Mouse (Mus musculus) G1E (cell line): Measurements from ENCODE around the gene Tnfrsf13c. TPM values are rescaled to one million over a fixed set of nuclear protein-coding genes. Genes with fewer than 3 reads are reported as not detected.

Experiments
- ATAC-seq: 2 replicates; pipeline ENCODE4 v1.8.0; 2016; ENCODE audit warnings: mild to moderate bottlenecking; ENCODE audit not compliant: insufficient number of reproducible peaks, poor library complexity, low FRiP score, severe bottlenecking; ENCODE audit errors: extremely low read depth
- DNase-seq: peaks from one replicate; pipeline ENCODE4 v3.0.0; 2012; ENCODE audit warnings: low spot score
- H3K27me3 ChIP-seq: 2 replicates; pipeline ENCODE4 v1.6.1; 2012; ENCODE audit warnings: mild to moderate bottlenecking, low read length, inconsistent platforms; ENCODE audit not compliant: insufficient read depth
- H3K36me3 ChIP-seq: replicated peaks from 2 replicates; pipeline ENCODE3; 2012; ENCODE audit warnings: mild to moderate bottlenecking, inconsistent platforms
- H3K4me1 ChIP-seq: 2 replicates; pipeline ENCODE4 v1.6.1; 2012; ENCODE audit warnings: low read depth, low read length, inconsistent platforms, mixed read lengths; ENCODE audit not compliant: insufficient read depth
- H3K4me3 ChIP-seq: 2 replicates; pipeline ENCODE4 v1.5.1; 2012; ENCODE audit warnings: low read depth, mild to moderate bottlenecking, inconsistent platforms, low read length, moderate library complexity, mixed read lengths
- H3K9me3 ChIP-seq: replicated peaks from 2 replicates; pipeline ENCODE4 v1.6.1; 2012; ENCODE audit warnings: inconsistent platforms
- CTCF ChIP-seq: IDR thresholded peaks from 2 replicates; pipeline ENCODE4 v1.5.1; 2012; ENCODE audit warnings: low read depth, low read length, inconsistent platforms, mixed read lengths
- GATA1 ChIP-seq: IDR thresholded peaks from 2 replicates; pipeline ENCODE4 v1.6.1; 2012; ENCODE audit warnings: borderline replicate concordance, low read length, inconsistent platforms, mixed read lengths
- GATA2 ChIP-seq: IDR thresholded peaks from 2 replicates; pipeline ENCODE4 v1.6.1; 2012; ENCODE audit warnings: low read depth, low read length, inconsistent platforms, borderline replicate concordance
- POLR2AphosphoS5 ChIP-seq: IDR thresholded peaks from 2 replicates; pipeline ENCODE4 v1.6.1; 2012; ENCODE audit warnings: low read depth, low read length, inconsistent platforms; ENCODE audit not compliant: insufficient replicate concordance
- TAL1 ChIP-seq: conservative IDR thresholded peaks from 2 replicates; pipeline ENCODE4 v1.6.1; 2012; ENCODE audit warnings: low read depth, low read length, inconsistent platforms, mixed read lengths
- polyA plus RNA-seq: library from polyadenylated mRNA; stranded (reverse); fragments of >175 nt; gene quantifications from 2 replicates; pipeline ENCODE4 v1.2.3, GENCODE M21; 2012
- total RNA-seq, 2 experiments: library from RNA; stranded (forward) in 1 of 2; stranded (reverse) in 1 of 2; fragments of 200-1000 nt in 1 of 2; fragments of >200 nt in 1 of 2; fragmentation: Nextera tagmentation in 1 of 2; gene quantifications; 2 replicates each; pipeline ENCODE4 v1.2.3; 2014 to 2017

Tnfrsf13c gene
- total and polyA plus RNA-seq, 3 experiments = 0.65 to 1.6 (median 0.71) TPM

DNA sequence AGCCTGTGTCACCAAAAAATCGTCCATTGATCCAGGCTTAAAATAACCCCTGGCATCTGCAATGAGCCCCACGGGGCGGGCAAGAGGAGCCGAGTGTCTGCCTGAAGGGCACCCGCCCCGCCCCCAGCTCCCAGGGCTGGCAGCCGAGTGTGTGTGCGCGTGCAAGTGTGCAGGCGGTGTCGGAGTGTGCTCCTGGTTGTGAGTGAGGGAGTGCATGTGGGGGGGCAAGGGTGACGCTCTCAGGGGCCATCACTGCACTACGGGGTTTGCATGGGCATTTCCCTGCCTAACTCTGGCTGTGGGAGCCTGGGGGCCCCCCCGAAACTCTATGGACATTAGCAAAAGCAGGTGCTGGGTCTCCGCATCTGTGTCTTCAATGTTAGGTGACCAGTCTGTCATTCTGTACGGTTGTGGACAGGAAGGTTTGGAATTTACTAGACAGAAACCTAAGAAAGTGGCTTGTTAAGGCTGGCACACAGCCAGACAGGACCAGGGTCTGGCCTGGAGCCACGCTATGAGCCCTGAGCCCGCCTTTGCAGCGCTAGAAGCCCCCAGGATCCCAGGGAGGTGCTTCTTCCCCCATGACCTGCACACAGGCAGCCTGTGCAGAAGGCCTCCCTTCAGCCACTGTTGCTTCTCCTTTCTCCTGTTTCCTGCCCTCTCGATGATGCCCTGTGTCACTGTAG, 7.9 kb downstream of the Tnfrsf13c start:
- Histone ChIP-seq H3K4me3 (no peak overlapping the region), H3K9me3 (peaks cover 18% of the 10 kb centered on the region), H3K36me3 (no peaks in the 10 kb centered on the region), H3K27me3 (peaks cover 93% of the 10 kb centered on the region), H3K4me1 (peaks cover 10% of the 10 kb centered on the region)
- DNase-seq = no peak
- TF ChIP-seq POLR2AphosphoS5 = no peak
- TF ChIP-seq GATA2 = no peak
- TF ChIP-seq TAL1 = no peak
- no peak for TF ChIP-seq CTCF
- TF ChIP-seq GATA1 = no peak
- no peak for ATAC-seq

DNA sequence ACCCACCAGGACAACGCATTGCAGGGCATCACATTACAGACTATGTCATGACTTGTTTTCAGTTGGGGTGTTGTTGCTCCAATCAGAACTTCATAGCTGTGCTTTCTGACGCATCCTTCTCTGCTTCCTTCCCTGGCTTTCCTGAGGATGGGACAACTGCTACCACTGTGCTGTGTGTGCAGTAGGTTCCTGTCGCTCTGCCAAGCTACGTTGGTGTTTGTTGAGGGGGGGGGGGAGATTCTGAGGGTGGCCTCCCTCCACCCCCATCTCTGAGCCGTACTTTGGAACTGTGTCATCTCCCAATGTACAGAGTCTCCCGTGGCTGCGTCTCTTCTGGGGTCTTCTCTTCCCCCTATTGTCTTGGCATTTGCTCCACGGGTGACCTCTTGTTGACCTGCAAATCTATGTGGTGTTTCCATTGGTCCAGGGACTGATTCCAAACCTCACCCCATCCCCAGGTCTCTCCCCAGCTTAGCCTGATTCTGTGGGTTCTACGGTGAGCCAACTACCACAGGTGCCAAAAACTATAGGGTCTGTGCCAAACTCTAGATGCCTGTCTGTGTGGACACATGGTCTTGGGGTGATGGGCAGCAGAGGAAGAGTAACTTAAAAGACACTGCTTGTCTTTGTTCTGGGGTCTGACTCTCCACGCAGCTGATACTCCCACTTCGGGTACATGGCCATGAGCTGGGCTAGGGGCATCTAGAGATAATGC, 8.7 kb downstream of the Tnfrsf13c start:
- peaks cover 10% of the 10 kb centered on the region for H3K4me1 ChIP-seq
- no peak for TF ChIP-seq TAL1
- no peaks in the 10 kb centered on the region for H3K36me3 ChIP-seq
- no peak for ATAC-seq
- peaks cover 19% of the 10 kb centered on the region for H3K9me3 ChIP-seq
- peaks cover 91% of the 10 kb centered on the region for H3K27me3 ChIP-seq
- no peak for DNase-seq
- no peak overlapping the region for H3K4me3 ChIP-seq

DNA sequence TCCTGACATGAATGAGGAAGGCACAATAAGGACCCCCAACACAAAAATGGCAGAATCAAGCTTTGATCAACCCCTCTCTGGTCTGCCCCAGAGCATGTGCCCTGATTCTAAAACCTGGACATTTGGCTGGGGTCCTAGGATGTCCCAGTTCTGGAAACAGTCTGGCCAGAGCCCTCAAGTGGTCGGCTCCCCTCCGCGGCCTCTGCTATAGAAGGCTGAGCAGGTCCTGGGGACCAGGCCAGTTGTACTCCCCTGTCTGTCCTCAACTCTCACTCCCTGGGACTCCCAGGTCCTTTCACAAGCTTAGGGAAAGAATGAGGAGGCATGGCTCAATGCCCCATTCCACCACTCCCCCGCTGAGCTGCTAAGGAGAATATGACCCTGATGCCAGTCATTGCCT, 10.9 kb downstream of the Tnfrsf13c start:
- H3K9me3 ChIP-seq = peaks cover 19% of the 10 kb centered on the region
- H3K4me3 ChIP-seq = no peak overlapping the region
- TF ChIP-seq GATA1 = no peak
- no peak for ATAC-seq
- H3K36me3 ChIP-seq = peaks cover 16% of the 10 kb centered on the region
- H3K4me1 ChIP-seq = peaks cover 4% of the 10 kb centered on the region
- H3K27me3 ChIP-seq = peaks cover 71% of the 10 kb centered on the region
- no peak for DNase-seq

DNA sequence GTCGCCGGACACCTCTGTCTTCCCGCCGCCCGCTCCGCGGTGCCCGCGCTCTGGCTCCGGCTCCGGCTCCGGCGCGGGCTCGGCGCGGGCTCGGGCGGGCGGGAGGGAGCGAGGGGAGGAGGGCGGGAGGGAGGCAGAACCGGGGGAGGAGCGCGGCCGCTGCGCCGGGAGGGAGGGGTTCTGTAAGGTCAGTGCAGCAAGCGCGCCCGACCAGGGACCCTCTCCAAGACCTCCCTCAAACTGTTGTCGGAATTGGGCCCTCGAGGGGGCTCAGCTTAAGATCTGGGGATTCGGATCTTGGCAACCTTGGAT, 11.5 kb downstream of the Tnfrsf13c start, which contains the start of gene Shisa8:
Shisa8 (minus strand) TSS at position 64 of the 312 bp plus-strand sequence.
- TF ChIP-seq TAL1 = no peak
- TF ChIP-seq GATA2 = no peak
- TF ChIP-seq GATA1 = no peak
- TF ChIP-seq CTCF = no peak
- TF ChIP-seq POLR2AphosphoS5 = no peak
- Histone ChIP-seq H3K36me3 (peaks cover 21% of the 10 kb centered on the region), H3K9me3 (peaks cover 19% of the 10 kb centered on the region), H3K27me3 (peaks cover 66% of the 10 kb centered on the region), H3K4me3 (peak within 1 kb of the TSS; percentile 30; the same call in 1 of the 2 replicates), H3K4me1 (peaks cover 4% of the 10 kb centered on the region)
- ATAC-seq (no peak), DNase-seq (no peak)

DNA sequence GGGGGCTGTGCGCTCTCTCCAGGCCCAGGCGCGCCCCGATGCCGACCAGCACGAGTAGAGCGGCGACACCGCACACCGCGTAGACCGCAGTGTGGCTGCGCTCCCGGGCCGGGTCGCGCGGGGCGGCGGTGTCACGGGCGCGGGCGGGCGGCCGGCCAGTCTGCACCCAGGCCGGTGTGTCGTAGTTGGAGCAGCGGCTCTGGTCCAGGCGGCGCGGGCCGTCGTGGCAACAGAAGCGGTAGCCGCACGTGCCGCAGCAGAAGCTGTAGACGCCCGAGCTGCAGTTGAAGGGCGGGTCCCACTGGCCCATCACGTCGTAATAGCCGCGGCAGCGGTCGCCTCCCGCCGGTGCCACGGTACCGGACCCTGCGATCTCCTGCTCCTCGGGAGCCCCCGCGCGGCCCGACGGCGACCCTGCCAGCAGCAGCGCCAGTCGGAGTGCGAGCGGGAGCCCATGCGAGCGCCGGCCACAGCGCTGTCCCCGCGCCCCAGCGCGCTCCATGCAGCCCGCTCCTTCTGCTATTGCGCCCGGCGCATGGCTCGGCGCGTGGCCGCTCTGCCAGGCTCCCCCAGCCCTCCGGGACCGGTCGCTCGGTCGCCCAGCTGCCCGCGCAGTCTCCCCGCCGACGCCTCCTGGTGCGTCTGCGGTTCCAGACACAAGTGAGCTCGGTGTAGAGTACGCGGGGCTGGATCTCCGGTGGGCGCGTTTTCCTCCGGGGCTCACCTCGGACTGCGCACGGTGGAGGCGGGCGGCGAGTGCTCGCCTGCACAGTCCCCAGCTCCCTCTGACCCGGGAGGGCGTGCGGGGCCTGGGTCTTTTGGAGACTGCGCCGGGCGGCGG, 12.0 kb downstream of the Tnfrsf13c start:
- TF ChIP-seq GATA1 (no peak), TAL1 (no peak), GATA2 (no peak), CTCF (no peak), POLR2AphosphoS5 (no peak)
- Histone ChIP-seq H3K27me3 (peaks cover 61% of the 10 kb centered on the region), H3K4me1 (peaks cover under 1% of the 10 kb centered on the region), H3K9me3 (peaks cover 22% of the 10 kb centered on the region), H3K36me3 (peaks cover 27% of the 10 kb centered on the region), H3K4me3 (peak overlapping the region; percentile 30; the same call in 1 of the 2 replicates)
- no peak for ATAC-seq
- DNase-seq = no peak

DNA sequence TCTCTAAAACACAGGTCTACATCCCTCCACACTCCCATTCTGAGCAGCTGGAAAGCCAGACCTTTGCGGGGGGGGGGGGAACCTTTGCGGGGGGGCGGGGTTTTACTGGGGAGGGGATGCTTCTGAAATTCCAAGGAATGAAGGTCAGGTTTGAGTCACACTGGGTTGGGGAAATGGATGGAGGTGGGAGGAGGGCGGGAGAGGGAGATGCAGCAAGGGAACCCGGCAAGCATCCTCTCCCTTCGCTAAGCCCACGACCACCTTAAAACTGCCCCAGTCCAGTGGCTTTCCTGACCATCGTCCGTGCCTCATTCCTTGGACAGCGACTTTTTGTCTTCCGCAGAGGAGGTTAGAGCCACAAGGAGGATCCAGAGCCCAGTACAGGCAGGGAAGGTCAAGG, 12.9 kb downstream of the Tnfrsf13c start:
- TF ChIP-seq CTCF (no peak), TAL1 (no peak), GATA2 (no peak), GATA1 (no peak), POLR2AphosphoS5 (no peak)
- Histone ChIP-seq H3K27me3 (peaks cover 53% of the 10 kb centered on the region), H3K36me3 (peaks cover 35% of the 10 kb centered on the region), H3K4me1 (no peaks in the 10 kb centered on the region), H3K9me3 (peaks cover 31% of the 10 kb centered on the region), H3K4me3 (no peak overlapping the region)
- no peak for DNase-seq
- ATAC-seq = no peak
